Mouse (Mus musculus): ENCODE data around the gene Gm20671. TPM values are rescaled to one million over a fixed set of nuclear protein-coding genes. Genes with fewer than 3 reads are reported as not detected.
A peak's percentile ranks its signal among the peaks of the same experiment; 100 is the strongest.
"Not testable (repeated sequence)": the region's sequence is repeated elsewhere in the genome, so short reads cannot be mapped to it uniquely, and the experiment has no call there.

Gm20671 gene
- 7.6 and 8.1 TPM in 2 replicates for polyA plus RNA-seq (2012; rRNA removed)

- no peak for DNase-seq (ENCODE audit: low read depth)
Measured at GRCm38 (mm10) chr5:32827009-32827408, at the start of gene Gm20671. Gm20671 (minus strand) TSS chr5:32827109.

- DNase-seq (ENCODE audit: low read depth), result peak; percentile 77
Measured at GRCm38 (mm10) chr5:32872346-32872745, 45.4 kb upstream of the Gm20671 start.

- DNase-seq (ENCODE audit: low read depth), result no peak
Measured at GRCm38 (mm10) chr5:32869389-32870024, 42.6 kb upstream of the Gm20671 start.

GRCm38 (mm10) chr5:32863253-32864228 is 36.6 kb upstream of the Gm20671 start, which contains the start of gene Depdc5:
Depdc5 (plus strand) TSS chr5:32863701.
- DNase-seq (ENCODE audit: low read depth), result peak; percentile 49

GRCm38 (mm10) chr5:32862469-32863132 is 35.7 kb upstream of the Gm20671 start:
- DNase-seq (ENCODE audit: low read depth), result no peak

- DNase-seq (ENCODE audit: low read depth), result no peak
Measured at GRCm38 (mm10) chr5:32861082-32861481, 34.2 kb upstream of the Gm20671 start.

GRCm38 (mm10) chr5:32857781-32858220 is 30.9 kb upstream of the Gm20671 start:
- DNase-seq (ENCODE audit: low read depth), result peak; percentile 28

GRCm38 (mm10) chr5:32855274-32855673 is 28.4 kb upstream of the Gm20671 start:
- not testable (repeated sequence) for DNase-seq (ENCODE audit: low read depth)

GRCm38 (mm10) chr5:32854818-32855217 is 27.9 kb upstream of the Gm20671 start:
- DNase-seq (ENCODE audit: low read depth), result no peak

- peak; percentile 51 for DNase-seq (ENCODE audit: low read depth)
Measured at GRCm38 (mm10) chr5:32853731-32854507, 27.0 kb upstream of the Gm20671 start, which contains the start of gene Prr14l. Prr14l (minus strand) TSS chr5:32854256.

GRCm38 (mm10) chr5:32852026-32852425 is 25.1 kb upstream of the Gm20671 start:
- DNase-seq (ENCODE audit: low read depth), result no peak

- not testable (repeated sequence) for DNase-seq (ENCODE audit: low read depth)
Measured at GRCm38 (mm10) chr5:32849580-32849979, 22.7 kb upstream of the Gm20671 start.

GRCm38 (mm10) chr5:32849178-32849577 is 22.3 kb upstream of the Gm20671 start:
- DNase-seq (ENCODE audit: low read depth), result no peak

- no peak for DNase-seq (ENCODE audit: low read depth)
Measured at GRCm38 (mm10) chr5:32840029-32840428, 13.1 kb upstream of the Gm20671 start.

- DNase-seq (ENCODE audit: low read depth), result no peak
Measured at GRCm38 (mm10) chr5:32836976-32837375, 10.1 kb upstream of the Gm20671 start.

- no peak for DNase-seq (ENCODE audit: low read depth)
Measured at GRCm38 (mm10) chr5:32834497-32834896, 7.6 kb upstream of the Gm20671 start.

- DNase-seq (ENCODE audit: low read depth), result no peak
Measured at GRCm38 (mm10) chr5:32830054-32830453, 3.1 kb upstream of the Gm20671 start.

- DNase-seq (ENCODE audit: low read depth), result not testable (repeated sequence)
Measured at GRCm38 (mm10) chr5:32828766-32829165, 1.9 kb upstream of the Gm20671 start.

- no peak for DNase-seq (ENCODE audit: low read depth)
Measured at GRCm38 (mm10) chr5:32820471-32820870, 6.4 kb downstream of the Gm20671 start.

GRCm38 (mm10) chr5:32815396-32815795 is 11.5 kb downstream of the Gm20671 start:
- no peak for DNase-seq (ENCODE audit: low read depth)

- not testable (repeated sequence) for DNase-seq (ENCODE audit: low read depth)
Measured at GRCm38 (mm10) chr5:32786454-32786853, 40.5 kb downstream of the Gm20671 start.

Data from gonadal fat pad, adult 2 months (tissue).